Mouse (Mus musculus) frontal cortex, postnatal 14 days (tissue): ENCODE data around the gene Ccnj.

Experiments used
- DNase-seq, 2 experiments: peaks; one replicate each; pipeline ENCODE4 v3.0.0; 2022; ENCODE audit warnings: low spot score in 2 of 2

The Ccnj gene

GRCm38 (mm10) chr19:40830703-40831415, at the start of gene Ccnj:
TSS of gene Ccnj (plus strand) at chr19:40831279.
- peak; percentile 75 to 89 for DNase-seq

- no peak for DNase-seq
Measured at GRCm38 (mm10) chr19:40788004-40788714, 42.9 kb upstream of the Ccnj start.

GRCm38 (mm10) chr19:40788715-40789084, 42.4 kb upstream of the Ccnj start:
- no peak for DNase-seq

GRCm38 (mm10) chr19:40805176-40805737, 25.8 kb upstream of the Ccnj start:
- no peak for DNase-seq

- no peak for DNase-seq
Measured at GRCm38 (mm10) chr19:40809858-40810257, 21.2 kb upstream of the Ccnj start.

DNA sequence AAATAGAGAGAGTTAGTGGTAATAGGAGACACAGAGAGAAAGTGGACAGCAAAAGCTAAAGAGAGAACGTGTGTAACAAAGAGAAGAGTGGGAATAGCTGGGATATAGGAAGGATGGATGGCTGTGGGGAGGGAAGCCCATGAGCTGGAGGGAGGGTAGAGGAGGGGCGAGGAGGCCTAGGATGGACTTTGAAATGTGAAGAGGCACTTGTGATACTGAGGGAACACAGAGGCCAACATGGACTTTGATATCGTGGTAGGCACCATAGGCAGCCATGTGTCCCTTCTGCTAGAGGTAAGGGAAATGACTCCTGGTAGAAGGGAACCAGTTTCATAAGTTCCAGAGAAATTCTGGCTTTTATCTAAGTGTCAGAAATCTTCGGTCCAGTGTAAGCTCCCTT, 19.2 kb upstream of the Ccnj start:
- no peak for DNase-seq

GRCm38 (mm10) chr19:40812778-40813177, 18.3 kb upstream of the Ccnj start:
- no peak for DNase-seq

DNA sequence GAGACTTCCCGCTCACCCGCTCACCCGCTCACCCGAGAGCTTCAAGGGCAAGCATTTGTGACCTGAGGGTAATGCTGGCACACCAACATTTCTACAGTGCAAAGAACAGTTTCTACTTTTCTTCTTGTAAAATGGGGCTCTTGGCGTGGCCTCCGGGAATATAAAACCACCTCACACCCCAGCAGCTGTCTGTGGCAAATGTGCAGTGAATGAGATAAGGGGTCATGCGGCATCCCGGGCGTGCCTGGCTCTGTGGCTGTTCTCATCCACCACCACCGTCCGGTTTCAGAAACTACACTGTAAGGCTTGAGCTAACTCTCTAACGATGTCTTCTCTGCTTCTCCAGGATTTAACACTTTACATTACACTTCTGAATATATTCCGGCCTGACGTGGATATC, 17.7 kb upstream of the Ccnj start:
- DNase-seq, result no peak

DNA sequence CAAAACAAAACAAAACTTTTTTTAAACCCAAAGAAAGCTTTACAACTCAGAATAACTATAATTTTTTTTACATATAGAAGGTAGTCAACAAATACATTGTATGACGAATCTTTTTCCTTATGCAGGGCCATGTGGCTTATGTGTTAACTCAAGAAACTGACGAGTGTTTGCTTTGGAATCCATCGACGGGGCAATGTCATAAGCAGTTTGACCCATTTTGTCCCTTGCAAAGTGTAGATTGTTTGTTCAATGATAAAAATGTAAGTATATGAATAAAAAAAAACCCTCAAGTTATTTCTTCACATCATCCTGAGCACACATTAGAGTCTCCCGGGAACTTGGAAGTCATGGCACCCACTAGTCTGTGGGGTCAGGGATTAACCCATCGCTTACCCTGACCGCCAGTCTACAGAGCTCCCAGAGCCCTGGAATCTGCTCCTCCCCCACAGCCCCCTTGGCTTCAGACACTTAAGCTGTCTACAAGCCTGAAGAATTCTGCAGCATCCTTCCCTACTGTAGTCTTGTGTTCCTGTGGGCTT, 15.4 kb upstream of the Ccnj start:
- no peak for DNase-seq

DNA sequence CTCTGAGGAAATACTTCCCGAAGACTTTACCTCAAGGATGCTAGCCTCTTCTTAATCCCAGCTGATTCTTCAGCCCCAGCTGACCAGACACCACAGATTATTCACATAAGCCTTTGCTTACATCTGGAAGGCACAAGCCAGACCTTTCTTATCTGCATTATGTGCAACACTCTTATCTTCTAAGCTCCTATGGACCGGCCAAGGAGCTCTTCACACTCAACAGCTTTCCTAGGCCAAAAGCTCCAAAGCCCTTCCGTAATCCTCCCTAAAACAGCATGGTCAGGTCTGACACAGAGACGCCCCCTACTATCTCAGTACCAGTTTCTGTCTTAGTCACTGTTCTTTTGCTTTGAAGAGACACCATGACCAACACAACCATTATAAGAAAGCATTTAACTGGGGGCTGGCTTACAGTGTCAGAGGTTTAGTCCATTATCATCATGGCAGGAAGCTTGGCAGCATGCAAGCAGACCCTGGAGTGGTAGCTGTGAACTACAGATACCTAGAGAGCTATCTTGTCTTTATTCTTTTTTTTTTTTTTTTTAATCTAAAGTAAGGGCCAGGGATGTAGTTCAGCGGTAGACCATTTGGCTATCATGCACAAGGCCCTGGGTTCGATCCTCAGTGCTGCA, 13.1 kb upstream of the Ccnj start:
- DNase-seq, result no peak

DNA sequence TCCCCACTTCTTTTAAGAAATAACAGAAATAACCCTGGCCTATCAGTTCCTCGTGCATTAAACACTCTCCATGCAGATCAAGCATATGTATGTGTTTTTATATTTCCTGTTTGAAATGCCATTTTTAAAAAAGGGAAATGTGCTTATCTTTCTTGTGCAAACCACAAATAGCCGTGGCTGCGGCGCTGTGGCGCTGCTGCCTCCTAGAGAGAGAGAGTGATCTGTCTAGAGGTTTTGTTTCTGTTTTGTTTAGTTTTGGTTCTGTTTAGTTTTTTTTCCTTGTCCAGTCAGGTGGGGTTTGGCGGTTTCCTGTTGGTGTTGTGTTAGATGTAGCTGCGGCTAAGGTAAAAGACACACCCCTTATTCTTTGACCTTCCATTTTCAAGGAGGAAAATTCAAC, 12.3 kb upstream of the Ccnj start:
- no peak for DNase-seq

- DNase-seq, result no peak
Measured at GRCm38 (mm10) chr19:40821306-40821825, 9.7 kb upstream of the Ccnj start.

DNA sequence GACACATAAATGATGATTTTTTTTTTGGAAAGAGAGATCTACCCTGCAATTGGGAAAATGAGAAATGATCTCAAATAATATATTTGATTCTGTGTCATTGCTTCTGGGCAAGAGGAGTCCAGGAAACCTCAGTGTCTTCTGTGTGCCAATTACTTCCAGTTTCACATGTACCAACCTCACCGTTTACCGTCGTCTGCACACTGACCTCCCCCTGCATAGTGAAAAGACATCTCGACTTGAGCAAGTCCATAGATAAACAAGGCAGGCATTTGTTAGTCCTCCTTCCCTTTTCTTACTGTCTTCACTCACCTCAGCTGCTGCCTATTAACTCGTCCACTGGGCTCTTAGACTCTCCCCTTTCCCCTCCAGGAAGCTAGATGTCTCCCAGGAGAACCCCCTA, 5.4 kb upstream of the Ccnj start:
- DNase-seq, result no peak

- no peak for DNase-seq
Measured at GRCm38 (mm10) chr19:40826735-40827134, 4.3 kb upstream of the Ccnj start.

- DNase-seq, result no peak
Measured at GRCm38 (mm10) chr19:40830198-40830597, 881 bp upstream of the Ccnj start.

- peak; percentile 10 to 22 for DNase-seq
Measured at GRCm38 (mm10) chr19:40831416-40832201, 530 bp downstream of the Ccnj start.

DNA sequence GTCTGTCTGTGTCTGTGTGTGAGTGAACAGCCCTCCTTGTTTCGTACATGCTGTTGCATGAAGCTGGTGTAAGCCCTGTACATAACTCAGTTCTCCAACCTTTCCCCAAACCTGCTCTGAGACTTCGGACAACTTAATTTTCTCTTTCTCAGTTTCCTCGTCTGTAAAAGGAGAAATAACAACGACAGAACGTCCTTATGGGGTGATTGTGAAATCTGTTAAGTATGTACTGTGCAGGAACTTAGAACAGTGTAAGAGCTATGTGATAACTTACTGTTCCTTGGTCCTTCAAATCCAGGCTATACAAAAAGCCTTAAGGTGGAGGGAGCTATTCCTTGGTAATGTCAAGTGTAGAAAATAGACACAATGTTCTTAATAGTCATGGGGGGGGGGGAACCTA, 1.3 kb downstream of the Ccnj start:
- no peak for DNase-seq

DNA sequence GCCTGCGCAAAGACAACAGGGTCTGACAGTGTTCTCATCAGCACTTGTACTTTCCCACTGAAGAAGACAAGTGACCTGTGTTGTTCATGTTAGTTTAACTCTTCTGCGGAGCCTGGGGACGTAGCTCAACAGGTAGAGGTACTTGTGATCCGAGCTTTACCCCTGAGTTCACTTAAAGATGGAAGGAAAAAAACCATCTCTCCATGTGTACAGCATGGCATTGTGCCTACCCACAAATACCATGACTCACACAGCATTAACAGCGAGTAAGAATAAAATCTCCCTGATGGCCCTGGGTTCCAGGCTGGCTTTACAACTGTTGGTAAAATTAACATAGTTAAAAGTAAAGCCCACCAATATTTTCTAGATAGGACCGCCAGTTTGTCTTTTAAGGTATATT, 3.4 kb downstream of the Ccnj start:
- DNase-seq, result no peak

GRCm38 (mm10) chr19:40838205-40838604, 7.1 kb downstream of the Ccnj start:
- DNase-seq, result no peak

DNA sequence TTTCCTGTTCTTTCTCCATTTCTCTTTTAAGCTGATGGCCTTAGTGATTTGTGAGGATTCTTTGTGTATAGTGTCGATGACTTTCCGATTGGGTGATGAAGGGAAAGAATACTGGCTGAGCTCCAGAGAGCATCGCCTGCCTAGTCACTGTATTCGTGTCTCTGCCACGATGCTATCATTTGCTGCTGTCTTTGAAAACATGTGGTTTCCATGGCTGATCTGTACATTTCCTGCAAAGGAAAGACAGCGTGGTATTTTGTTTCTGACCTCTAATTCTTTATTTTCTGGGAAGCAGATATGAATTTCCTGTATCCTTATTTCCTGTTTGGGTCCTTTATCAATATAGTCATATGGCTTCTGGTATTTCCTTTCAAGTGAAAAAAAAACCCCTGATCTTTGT, 9.2 kb downstream of the Ccnj start:
- DNase-seq, result no peak

DNA sequence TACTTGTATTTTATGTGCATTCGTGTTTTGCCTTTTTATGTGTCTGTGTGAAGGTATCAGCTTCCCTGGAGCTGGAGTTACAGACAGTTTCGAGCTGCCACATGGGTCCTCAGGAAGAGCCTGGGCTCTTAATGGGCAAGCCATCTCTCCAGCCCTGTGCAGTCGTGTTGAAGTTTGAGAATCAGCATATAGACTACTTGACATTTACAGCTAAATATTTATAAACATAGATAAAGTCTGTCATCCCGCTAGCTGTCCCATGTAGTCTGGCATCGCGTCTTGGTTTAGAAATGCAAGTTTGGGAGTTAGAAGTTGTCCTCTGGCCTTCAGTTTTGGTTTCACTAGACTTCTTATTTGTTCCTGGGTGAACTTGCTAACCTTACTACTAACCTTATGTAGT, 10.0 kb downstream of the Ccnj start:
- no peak for DNase-seq
